Mouse (Mus musculus) adrenal gland, postnatal 4 days (tissue): Measurements from ENCODE around the gene Tanc2. TPM values are rescaled to one million over a fixed set of nuclear protein-coding genes. Genes with fewer than 3 reads are reported as not detected.

Experiments used
- DNase-seq, 2 experiments: peaks; one replicate each; pipeline ENCODE4 v3.0.0; 2021 to 2022; ENCODE audit warnings: low spot score in 2 of 2, mixed read lengths in 2 of 2
- total RNA-seq, 2 experiments: library from RNA; stranded (reverse); gene quantifications; 2 replicates each; pipeline ENCODE4 v1.2.3; 2021

Gene Tanc2
- total RNA-seq, 2 experiments from 2014 or later, result 33.3 to 40.2 TPM

DNA sequence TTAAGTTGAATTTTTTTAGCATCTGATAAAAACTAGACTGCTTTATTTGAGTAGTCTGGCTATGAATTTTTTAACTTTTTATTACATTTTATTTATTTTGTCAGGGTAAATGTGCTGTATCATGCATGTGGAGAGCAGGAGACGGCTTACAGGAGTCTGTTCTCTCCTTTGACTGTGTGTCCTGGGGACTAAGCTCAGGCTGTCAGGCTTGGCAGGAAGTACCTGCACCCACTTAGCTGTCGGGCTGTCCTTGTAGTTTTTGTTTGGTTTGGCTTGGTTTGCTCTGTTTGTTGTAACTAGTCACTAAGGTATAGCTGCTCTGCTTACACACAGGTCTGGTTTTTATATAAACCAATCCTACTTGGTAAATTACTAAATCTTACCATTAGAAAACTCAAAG, 234.0 kb downstream of the Tanc2 start:
- DNase-seq, result no peak

DNA sequence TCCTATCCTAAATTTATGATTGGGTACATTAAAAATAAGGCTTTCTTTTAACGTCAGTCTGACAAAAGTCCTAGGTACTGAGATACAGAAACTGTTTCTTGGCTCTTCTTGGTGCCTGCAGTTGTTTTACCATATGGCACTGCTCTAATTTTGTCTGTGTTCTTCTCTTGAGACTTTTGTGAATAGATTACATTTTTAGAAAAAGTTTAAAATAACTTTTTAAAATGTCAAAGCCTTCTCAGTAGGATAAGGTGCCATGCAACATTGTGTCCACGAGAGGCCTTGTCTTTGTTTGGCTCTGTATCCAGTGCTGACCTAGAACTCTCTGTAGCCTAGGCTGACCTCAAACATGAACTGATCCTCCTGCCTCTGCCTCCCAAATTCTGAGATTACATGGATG, 238.4 kb downstream of the Tanc2 start:
- DNase-seq, result no peak

DNA sequence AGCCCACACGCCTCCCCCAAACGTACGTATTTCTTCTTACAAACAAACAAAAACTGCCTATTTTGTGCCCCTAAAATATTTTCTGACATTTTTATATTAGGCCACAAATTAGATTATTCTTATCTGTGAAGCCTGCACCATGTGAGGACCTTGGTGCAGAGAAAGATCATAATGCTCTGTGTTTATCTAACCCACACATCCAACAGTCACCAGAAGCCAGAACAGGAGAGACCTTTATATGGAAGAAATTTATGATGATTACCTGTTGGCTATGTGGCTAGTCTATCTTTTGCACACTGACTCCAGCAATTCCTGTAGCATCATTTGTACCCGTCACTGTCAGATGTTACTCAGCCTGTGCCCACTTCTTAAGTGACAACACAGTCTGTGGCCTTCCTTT, 245.4 kb downstream of the Tanc2 start:
- DNase-seq, result no peak

DNA sequence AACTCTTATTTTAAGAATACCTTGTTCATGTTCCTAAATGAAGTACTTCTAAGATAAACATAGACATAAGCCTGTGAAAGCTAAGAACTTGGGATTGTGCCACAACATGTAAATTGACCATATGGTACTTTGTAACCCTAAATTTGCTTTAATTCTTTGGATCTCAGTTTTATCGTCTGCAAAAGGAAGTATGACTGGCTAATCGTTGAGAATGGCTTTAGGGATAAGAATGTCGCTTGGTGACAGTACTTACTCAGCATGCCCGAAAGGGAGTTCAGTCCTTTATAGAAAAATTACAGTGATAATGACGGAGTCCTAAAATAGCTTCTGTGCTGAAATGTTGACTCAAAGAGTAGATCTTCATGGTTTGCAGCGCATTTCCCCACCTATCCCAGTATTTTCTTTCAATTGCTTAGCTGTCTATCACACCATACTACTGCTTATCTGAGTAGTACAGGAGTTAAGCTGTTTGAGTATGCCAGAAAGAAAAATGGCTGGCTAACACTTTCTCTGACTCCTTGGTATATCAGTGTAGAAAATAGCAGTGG, 246.6 kb downstream of the Tanc2 start:
- DNase-seq, result no peak

DNA sequence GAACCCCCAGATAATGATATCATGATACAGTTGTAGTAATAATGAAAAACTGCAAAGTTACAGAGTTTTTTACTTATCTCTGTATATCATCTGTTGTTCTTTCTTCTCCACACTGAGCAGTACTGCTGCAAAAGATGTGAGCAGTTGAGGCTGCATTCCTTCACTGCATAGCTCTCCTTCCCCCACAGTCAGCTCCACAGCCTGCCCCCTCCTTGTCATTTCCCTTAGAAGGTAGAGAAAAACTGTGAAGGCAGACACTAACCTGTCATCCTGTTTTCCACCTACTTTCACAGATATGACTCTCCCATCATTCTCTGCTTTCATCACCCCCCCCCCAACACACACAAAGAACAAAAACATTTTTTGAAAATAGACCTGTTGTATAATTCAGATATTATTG, 248.2 kb downstream of the Tanc2 start:
- DNase-seq, result no peak

DNA sequence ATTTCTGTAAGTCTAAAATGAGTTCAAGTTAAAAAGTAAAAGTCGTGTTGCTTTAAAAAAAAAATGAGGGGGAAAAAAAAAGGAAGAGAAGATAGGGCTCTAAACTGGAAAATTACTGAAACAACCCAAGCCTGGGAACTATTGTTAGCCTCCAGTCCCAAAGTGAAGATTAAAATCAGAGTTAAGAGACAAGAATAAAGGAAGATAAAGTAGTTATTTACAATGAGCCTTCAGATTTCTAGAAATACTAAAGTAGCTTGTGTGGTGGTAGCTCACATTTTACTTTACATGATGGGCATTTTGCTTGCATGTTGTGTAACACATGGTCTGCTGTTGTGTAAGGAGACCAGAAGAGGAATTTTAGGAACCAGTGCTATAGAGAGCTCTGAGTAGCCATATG, 256.1 kb downstream of the Tanc2 start:
- no peak for DNase-seq

DNA sequence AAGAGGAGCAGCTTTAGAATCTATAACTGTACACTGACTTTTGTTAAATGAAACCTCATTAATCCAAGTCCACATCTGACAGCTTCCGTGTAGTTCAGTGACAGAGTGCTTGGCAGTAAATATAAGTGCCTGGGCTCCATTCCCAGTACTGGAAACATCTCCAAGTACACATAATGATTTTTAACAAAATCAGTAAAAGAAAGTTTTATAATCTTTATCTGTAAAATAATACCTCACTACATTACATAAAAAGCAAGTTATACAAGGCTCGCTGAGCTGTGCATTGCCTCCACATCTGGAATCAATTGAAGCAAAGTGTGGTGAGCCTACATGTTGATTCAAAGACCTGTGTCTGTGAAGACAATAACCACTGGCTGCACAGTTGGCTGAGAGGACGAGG, 265.7 kb downstream of the Tanc2 start:
- no peak for DNase-seq

DNA sequence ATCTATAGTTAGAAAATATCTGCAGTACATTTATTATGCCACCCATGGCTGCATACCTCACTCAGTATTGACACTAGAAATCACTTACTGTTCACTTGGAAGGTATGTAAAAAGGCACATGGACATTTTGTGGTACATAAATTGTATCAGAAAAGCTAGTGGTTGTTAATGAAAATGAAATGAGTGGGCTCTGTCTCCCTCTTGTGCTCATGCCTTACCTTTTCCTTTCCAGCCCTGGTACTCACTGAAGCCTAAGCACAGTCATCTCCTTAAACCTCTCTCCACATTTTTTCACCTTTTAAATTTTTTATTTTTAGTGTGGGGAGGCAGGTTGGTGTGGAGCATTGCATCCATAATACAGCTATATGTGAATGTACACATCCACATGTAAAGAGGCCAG, 268.3 kb downstream of the Tanc2 start:
- no peak for DNase-seq

DNA sequence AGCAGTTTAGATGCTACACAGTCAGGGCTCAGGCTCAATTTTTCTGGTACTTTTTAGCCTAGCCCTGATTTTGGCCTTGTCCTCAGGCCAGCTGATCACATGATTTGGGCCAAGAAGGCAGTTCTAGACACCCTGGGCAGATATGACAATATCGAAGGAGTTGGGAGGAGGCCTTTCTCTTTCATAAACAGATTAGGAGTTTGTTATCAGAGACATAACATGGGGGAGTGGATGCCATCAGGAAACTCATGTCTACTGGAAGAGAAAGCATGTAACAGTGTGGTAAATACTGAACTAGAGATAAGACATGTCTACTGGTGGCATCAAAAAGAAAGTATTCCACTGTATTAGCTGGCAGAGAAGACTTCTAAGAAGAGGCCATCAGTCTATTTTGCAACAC, 295.8 kb downstream of the Tanc2 start:
- no peak for DNase-seq

DNA sequence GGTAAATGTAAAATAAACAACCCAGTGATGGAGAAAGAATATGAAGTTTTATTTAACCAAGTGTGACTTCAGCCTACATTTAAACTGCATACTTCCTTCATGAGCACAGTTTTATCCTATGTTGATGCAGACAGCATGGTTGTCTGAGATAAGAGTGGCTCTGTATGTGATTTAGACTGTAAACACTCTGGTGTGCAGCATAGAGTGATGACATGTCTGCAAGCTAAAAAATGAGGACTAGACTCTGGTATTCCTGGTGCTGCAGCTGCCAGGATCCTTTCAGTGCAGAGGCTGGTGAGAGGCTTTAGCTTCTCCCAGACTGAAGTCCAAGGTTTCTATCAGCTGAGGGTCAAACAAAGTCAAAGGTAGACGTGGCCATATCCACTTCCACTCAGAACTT, 297.5 kb downstream of the Tanc2 start:
- no peak for DNase-seq

DNA sequence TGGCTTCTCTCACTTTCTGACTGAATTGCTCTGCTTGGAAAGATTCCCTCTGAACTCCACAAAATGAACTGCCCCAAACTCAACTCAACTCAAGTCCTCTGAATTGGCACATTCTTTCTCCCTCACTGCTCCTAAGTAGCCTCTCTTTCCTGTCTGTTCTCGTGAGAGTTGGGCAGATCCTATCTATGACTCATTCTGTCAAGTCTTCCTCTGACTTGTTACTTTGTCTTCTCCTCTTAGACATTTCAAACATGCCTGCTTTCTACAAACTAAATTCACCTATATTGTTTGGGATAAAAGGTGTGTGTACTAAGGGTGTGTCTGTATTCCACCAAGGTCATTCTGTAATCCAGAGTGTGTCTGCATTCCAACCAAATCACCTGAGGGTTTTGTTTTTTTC, 309.4 kb downstream of the Tanc2 start:
- no peak for DNase-seq

DNA sequence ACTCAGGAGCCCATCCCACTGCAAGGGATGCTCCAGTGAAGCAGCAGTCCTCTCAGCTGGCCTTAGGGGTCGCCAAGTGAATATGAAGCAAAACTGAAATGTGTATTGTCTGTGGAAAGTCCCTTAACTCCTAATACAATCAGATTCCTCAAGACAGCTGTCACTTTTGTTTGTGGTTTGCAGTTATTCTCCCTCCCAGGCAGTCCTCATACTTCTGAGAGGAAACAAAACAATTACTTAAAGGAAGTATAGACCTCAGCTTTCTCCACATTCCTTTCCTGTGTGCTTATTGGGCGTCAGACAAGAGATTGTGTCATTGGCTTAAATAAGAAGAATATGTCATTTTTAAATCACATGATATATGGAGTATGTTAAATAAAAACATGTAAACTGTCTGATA, 311.7 kb downstream of the Tanc2 start:
- no peak for DNase-seq

DNA sequence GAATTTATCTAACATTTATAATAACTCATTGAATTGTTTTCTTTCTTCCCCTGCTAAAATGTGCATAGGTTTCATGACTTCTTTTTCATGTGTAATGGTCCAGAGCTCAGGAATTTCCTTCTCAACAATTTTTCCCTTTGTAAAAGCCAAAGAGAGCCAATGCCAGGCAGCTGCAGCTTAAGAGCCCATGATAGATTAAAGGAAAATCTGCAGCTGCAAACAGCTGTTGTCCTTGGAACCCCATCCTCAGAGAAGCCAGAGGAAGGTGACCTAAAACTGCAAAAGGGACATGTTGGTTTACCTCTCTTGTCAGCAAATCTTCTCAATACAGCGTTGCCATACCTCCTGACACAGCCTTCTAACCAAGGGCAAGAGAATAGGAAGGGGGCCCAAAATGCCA, 313.2 kb downstream of the Tanc2 start:
- DNase-seq, result no peak

DNA sequence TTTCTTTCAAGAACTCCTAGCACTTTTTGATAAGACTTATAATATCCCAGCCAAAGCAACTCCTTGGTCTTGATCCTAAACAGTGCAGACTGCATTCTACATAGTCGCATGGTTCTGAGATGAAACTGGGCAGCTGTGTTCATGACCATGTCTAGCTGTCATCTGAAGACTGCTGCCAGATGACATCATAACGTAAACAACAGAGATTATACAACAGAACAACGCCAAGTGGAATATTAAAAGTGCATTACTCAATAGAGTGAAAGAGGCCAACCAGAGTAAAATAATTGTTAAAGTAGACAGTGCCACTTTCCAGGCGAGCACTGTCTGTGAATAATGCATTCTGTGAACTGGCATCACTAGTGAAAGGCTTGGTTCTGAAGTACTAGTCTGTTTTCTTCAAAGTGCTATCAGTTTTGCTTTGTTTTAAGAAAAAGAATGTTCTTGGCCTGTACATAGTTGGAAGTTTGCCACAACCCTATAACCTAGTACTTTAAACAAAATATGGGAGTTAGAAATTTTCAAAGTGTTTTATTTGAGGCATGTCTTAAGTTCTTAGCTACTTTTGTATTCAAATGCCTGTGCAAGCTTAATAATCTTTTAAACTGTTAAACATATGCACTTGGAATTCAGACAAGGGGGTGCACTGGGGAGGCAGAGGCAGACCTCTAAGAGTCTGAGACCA, 315.9 kb downstream of the Tanc2 start:
- DNase-seq, result no peak

DNA sequence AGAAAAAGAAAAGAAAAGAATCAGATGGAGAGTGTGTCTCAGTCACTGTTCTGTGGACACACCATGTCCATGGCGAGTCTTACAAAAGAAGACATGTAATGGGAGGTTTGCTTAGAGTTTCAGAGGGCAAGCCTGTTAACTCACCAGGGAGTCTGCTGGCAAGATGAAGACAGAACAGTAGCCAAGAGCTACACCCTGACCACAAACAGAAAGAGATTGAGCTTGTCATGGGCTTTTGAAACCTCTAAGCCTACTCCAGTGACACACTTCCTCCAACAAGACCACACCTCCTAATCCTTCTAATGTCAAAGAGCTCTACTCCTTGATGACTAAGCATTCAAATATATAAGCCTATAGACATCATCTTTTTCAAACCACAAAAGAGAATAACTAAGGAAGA, 317.6 kb downstream of the Tanc2 start:
- DNase-seq, result no peak

DNA sequence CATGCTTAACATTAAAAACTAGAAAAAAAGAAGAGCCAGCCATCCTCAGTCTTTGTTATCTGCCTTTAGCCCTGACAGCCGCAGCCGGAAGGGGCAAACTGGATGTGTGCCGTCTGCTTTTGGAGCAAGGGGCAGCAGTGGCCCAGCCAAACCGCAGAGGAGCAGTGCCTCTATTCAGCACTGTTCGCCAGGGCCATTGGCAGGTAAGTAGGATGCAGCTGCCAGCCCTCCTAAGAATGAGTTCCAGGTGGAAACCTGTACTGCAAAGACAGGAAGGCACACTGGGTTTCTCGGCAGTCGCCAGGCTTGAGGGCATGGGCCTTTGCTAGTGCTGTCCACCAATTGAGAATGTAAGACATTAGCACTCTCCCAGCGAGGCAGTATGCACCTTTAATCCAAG, 319.1 kb downstream of the Tanc2 start:
- DNase-seq, result no peak

DNA sequence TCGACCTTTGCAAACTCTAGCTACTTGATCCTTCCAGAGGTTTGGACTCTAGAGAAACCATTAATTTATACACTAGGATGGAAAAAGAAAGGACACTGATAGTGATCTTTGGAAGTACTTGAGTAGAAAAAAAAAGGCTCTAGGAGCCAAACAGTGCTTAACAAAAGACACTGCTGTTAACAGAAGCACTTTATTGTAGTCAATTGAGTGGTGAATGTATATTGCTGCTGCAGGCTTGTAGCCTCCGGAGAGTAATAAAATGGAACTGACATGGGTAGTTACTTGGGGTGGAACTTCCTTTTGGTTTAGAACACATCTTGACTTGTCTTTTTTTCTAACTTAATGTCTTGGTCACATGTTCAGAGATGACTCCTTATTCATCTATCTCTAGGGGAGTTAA, 319.8 kb downstream of the Tanc2 start:
- no peak for DNase-seq

DNA sequence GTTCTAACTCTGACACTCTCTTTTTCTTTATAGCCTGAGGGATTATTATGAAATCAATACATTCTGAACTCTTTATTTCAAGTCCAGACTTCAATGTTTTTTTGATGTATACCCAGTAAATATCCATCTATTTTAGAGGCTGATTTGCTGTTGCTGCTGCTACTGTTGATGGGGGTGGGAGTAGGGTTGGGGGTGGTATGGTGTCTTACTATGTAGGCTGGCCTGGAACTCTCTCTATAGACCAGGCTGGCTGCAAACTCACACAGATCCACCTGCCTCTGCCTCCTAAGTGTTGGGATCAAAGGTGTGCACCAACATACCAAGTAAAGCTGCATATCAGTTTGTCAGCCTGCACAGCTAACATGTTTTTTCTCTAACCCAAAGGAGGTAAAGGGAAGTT, 321.4 kb downstream of the Tanc2 start:
- no peak for DNase-seq

DNA sequence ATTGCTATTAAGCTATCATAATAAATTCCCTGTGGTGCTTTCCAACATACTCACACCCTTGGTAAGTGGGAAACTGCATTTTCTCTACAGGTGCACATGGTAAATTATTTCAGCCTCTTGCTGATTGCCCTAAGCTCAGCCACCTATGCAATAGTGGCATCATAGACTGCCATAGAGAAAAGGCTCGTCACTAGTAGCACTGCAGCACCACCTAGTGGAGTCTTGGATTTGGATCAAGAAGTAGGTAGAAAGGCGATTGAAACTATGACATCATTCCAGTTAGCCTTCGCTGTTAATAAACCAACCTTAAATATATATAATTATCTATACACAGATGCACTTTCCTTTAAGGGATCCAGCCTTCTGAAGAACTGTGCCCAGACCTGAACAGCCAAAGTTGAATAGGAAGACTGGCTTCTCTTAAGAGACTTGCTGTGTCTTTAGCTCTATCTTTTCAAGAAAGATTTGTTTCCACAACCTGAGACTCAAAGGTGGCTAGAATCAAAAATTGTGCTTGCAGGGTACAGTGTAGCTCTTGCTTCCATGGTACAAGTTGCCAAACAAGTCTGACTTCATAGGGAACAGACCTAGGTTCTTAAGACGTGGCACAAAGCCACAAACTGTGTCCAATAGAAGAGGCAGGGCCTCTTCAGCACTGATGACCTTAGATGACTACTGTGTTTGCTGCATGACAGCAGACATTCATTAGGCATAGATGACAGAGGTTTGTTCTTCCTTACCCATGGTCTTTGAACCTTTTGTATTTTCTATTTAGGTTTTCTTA, 322.0 kb downstream of the Tanc2 start:
- peak in 1 of 2 experiments; percentile 40 for DNase-seq

DNA sequence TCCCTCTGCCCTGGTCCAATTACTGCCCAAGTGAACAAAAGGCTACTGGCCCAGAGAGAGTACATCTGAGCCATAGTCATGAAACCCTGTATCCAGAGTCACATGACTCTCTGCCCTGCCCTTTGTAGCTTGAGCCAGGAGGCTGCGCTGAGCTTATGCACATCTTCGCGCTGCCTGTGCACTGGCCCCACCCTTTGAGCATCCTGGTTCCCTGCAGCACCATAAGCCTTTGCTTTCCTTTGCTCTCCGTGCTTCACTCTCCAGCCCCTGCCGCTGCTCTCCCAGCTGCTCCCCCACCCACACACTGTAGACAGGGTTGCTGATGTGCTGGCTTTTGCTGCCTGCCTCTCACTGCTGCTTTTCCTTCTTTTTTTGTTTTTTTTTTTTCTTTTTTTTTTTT, 323.8 kb downstream of the Tanc2 start:
- DNase-seq, result no peak

DNA sequence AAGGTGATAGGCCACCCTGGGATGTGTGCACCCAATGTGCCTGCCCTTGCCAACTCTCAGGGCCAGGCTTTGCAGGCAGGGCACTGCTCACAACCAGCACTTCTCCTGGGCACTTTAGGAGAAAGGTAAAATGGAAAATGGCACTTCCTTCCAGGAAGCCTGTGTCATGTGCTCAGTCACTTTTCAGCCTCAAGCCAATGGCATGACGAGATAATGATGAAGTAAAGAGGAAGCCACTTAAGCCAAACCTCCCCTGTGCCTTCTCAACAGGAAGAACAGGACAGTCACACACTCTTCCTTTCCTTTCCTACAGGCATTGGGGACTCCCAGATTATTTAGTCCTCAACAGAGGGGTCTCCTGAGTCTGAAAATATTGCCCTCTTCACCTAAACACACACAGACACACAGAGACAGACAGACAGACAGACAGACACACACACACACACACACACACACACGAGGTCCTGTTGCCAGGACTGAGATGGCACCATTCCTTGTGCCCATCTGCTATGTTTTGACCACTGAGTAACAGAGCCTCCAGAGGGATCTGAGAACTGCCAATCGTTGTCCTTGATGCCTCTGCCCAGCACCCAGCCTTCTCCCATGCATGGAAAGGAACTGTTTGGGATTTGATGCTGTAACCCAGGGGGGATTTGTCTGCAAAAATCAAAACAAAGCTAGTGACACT, 330.5 kb downstream of the Tanc2 start:
- DNase-seq, result no peak

DNA sequence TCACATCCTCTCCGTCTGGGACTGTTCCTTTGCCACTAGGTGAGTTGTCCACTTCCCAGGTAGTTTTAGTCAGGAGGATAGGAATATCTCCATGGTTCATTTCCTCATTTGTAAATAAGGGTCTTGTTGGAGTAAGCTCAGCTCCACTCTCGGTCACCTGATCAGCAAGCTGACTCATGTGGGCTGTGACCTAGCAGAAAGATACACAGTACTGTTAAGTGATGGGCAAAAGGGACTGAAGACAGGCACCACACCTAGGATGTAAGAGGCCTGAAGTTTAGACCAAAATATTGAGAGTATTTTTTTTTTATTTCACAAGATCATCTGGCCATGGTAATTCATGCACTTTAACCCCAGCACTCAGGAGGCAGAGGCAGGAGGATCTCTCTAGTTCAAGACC, 331.1 kb downstream of the Tanc2 start:
- DNase-seq, result no peak
